Mouse (Mus musculus): Measurements from ENCODE around the gene Nlk.
"Not testable (repeated sequence)": the region's sequence is repeated elsewhere in the genome, so short reads cannot be mapped to it uniquely, and the experiment has no call there.

Gene Nlk

DNA sequence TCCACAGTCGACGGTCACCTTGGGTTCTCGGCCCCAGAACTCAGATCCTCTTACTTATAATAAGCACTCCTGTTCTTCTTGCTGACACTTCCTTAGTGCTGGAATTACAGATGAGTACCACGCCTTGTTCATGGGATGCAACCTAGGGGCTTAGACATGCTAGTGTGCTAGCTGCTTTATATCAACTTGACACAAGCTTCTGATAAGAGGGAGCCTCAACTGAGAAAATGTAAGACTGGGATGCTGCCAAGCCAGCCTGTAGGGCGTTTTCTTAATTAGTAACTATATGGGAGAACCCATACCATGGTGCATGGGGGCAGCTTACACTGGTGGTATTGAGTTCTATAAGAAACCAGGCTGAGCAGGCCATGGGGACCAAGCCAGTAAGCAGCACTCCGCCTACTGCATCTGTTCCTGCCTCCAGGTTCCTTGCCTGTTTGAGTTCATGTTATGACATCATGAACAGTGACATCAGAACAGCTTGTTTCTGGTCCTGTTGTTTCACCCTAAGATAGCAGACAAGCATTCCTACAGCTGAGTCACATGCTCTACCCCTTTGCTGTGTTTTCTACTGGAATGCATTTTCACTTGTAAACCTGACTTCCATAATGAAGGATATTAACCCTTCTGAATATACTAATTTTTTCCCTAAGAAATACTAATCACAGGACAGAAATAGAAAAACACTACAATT lies 102.8 kb downstream of the Nlk start:
- no peak for DNase-seq

DNA sequence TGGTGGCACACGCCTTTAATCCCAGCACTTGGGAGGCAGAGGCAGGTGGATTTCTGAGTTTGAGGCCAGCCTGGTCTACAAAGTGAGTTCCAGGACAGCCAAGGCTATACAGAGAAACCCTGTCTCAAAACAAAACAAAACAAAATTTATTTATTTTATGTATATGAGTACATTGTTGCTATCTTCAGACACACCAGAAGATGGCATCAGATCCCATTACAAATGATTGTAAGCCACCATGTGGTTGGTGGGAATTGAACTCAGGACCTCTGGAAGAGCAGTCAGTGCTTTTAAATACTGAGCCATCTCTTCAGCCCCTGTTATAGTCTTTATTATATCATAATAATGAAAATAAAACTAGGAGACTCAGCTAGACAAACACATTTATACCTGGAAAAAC lies 109.5 kb downstream of the Nlk start:
- DNase-seq: not testable (repeated sequence)

DNA sequence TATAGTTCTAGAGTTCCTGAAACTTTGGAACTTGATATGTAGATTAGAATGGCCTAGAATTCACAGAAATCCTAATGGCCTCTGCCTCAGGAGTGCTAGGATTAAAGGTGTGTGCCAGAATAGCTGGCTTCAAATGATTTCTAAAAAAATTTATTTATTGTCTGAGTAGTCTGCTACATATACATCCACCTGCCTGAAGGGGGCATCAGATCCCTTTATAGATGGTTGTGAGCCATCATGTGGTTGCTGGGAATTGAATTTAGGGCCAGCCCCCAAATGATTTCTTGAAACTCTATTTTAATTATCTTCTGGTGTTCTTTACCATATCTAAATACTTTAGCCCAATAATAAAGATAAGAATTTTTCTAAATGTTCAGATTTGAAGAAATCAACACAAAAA lies 111.1 kb downstream of the Nlk start:
- no peak for DNase-seq

DNA sequence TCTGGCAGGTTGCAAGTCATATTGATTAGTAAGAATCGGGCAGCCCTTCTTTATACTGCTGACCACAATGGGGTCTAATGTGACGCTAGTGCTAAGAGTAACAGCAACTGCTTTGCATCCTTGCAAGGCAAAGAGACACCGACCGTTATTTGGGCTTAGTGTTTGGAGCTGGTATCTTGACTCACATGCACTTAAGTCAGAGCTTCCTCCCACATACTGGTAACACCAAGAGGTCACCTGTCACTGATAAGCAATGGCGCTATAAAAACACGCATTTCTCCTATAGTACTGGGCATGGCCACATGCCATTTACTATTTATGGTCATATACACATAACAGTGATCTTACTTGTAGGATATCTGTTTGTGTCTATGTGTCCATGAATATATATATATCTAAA lies 114.3 kb downstream of the Nlk start:
- DNase-seq: no peak

DNA sequence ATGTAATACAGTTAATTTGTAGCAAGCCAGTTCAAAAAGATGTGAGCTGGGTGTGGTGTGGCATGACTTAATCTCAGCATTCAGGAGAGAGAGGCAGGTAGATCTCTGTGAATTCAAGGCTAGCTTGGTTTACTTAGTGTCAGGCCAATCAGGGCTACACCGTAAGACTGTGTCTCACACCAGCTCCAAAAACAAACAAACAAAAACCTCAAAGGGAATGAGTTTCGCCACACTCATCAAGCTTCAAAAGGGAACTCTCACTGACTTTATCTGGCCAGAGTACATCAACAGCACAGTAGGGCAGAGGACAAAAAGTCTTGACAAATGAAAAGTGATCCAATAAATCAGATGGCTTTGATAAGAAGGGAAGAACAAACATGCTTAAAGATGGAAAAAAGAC lies 122.2 kb downstream of the Nlk start:
- no peak for DNase-seq

- no peak for DNase-seq
Observed at GRCm38 (mm10) chr11:78574536-78574935, 122.6 kb downstream of the Nlk start.

DNA sequence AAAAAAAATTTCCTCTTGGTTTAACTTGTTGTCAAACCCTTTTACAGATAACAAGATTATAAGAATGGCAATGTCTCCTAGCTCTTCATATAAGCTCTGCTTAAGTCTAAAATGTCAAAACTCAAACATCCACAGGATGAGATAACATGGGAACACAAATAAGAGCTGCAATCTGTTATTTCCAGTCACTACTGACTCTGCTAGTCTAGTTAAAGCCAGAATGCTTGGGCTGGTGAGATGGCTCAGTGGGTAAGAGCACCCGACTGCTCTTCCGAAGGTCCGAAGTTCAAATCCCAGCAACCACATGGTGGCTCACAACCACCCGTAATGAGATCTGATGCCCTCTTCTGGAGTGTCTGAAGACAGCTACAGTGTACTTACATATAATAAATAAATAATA lies 123.1 kb downstream of the Nlk start:
- DNase-seq: not testable (repeated sequence)

- no peak for DNase-seq
Observed at GRCm38 (mm10) chr11:78571854-78572253, 125.3 kb downstream of the Nlk start.

- DNase-seq: no peak
Observed at GRCm38 (mm10) chr11:78571441-78571840, 125.7 kb downstream of the Nlk start.

- no peak for DNase-seq
Observed at GRCm38 (mm10) chr11:78569806-78570205, 127.4 kb downstream of the Nlk start.

DNA sequence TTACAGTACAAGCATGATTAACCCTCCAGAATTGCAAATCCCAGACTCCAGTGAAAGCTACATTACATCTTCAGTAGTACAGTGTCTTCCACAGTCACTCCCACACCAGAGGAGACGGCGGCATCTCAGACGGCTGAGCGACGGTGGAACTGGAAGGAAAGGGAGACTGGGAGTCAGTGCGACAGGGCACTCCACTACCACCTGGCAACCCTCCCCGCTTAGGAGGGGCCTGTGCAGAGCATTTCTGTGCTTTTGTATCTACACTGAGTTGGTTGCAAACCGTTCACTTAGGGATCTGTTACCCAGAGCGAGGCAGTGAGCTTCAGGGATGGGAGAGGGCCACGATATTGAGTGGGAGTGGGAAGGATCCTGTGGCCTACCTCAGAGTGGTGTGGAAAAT lies 128.3 kb downstream of the Nlk start:
- no peak for DNase-seq

DNA sequence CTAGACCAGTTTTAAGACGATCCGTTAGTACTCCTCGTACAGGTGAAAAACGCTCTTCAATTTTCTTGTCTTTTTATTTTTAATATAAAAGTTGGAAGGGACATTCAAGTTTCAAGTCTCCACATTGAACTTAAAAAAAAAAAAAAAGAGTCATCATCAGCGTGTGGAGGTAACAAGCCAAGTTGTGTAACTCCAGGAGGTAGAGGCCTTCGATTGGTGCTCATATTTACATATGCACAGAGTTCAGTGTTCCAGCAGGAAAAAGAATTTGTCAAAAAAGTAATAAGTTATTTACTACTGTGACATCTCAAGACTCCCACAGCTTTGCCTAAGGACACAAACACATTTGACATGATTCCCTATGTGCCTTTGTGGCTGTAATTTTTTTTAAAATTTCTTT lies 129.6 kb downstream of the Nlk start:
- DNase-seq: no peak

GRCm38 (mm10) chr11:78566775-78567174 lies 130.4 kb downstream of the Nlk start:
- no peak for DNase-seq

- DNase-seq: peak; percentile 64
Observed at GRCm38 (mm10) chr11:78560447-78560846, 136.7 kb downstream of the Nlk start.

DNA sequence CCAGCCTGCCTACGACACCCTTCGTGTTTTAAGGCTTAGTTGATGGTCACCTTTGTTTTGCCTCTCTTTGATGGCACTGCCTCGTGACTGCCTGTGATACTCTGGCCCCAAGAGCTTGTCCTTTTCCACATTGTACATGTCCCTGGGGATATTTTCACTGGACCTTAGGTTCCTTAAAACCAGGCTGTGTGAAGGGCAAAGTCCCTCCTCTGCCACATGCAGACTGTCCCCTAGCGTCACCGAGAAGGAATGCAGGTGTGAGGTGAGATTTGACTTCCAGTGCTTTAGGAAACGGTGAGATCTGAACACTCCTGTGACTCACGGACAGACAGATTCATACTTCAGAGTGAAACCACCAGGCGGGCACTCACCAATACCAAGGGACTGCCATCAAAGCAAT lies 139.9 kb downstream of the Nlk start:
- no peak for DNase-seq

- DNase-seq: no peak
Observed at GRCm38 (mm10) chr11:78556070-78556469, 141.1 kb downstream of the Nlk start.

DNA sequence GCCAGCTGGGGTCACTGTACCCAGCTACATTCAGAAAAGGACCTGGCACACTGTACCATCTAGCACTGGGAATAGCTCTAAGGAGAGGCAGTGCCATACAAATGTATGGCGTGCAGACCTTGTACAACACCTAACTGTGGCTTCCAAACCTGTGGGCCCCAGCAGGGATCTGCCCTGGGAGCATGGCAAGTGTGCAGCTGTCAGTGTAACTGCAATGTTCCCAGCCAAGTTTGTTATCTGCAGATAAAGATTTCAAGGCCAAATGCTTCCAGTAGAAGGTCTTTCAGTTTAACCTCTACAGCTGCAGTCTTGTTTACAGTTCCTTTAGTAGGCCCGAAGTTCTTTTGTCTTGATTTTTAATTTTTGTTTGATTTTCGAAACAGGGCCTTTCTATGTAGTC lies 141.6 kb downstream of the Nlk start:
- no peak for DNase-seq

DNA sequence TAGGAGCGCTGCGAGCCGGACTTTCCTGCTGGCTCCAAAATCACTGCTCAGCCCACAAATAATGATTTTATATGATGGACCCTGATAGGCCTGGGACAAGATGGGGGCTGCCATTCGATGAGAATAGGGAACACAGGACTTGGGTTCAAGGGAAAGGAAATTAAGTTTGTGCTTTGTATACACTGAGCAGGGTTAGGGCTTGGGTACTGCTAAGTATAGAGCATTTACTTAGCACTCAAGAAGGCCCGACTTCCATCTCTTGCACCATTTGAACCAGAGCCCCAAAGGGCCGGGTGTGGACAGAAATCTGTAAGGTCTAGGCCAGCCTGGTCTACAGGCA lies 146.1 kb downstream of the Nlk start:
- DNase-seq: no peak

GRCm38 (mm10) chr11:78550168-78551058 lies 146.8 kb downstream of the Nlk start, which contains the start of gene Tmem97:
Gene Tmem97 (minus strand): TSS chr11:78550777.
- peak; percentile 93 for DNase-seq

GRCm38 (mm10) chr11:78549491-78549987 lies 147.6 kb downstream of the Nlk start:
- DNase-seq: no peak

- no peak for DNase-seq
Observed at GRCm38 (mm10) chr11:78547718-78548460, 149.3 kb downstream of the Nlk start.

DNA sequence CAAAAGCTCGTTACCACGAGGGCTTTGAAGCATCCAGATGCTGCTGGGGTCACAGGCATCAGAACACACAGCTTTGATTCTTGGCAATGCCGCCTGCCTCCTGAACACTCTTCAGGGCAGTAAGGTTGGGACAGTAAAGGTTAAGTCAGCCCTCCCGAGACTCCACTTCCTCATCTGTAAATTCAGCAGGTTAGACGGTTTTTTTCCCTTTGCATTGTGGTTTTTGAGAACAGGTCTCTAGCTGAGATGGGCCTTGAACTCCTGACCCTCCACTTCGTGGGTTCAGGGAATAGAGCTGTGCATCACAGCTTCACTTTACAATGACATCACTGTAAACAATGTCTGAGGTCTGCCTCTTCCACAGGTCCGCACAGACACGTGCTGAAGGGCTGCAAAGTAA lies 152.0 kb downstream of the Nlk start:
- no peak for DNase-seq

DNA sequence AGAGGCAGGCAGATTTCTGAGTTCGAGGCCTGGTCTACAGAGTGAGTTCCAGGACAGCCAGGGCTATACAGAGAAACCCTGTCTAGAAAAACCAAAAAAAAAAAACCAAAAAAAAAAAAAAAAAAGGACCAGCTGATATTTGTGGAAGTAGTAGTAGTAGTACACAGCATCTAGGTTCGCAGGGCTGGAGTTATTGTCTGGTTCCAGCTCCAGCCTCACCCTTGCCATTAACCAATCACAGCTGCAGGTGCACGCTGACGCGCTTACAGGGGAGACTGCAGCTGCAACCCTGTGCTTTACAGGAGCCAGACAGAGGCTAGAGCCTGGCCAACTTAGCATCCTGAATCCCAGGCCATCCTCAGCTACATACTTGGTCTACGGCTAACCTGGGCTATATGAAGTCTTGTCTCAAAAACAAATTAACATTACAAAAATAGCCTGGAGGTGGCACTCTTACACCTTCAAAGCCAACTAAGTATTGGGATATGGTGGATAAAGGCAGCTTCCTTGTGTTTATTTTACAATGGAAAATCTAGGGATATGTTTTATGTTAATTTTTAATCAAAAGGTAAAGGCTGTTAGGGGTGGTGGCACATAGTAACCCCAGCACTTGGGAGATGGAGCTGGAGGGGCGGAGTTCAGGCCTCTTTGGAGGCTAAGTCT lies 152.6 kb downstream of the Nlk start:
- DNase-seq: no peak

Measured in cerebellum, adult 8-10 months (tissue).